Mouse (Mus musculus) C2C12 (cell line): ENCODE data around the gene Lsamp. TPM values are rescaled to one million over a fixed set of nuclear protein-coding genes. Genes with fewer than 3 reads are reported as not detected.

Experiments used
- H3K27me3 ChIP-seq: one replicate; pipeline ENCODE4 v1.6.1; 2011; ENCODE audit not compliant: control insufficient read depth, insufficient read depth, insufficient read length
- H3K36me3 ChIP-seq: one replicate; pipeline ENCODE4 v1.6.1; 2011; ENCODE audit not compliant: control insufficient read depth, insufficient read depth
- H3K4me3 ChIP-seq: one replicate; pipeline ENCODE4 v1.5.1; 2011; ENCODE audit warnings: mild to moderate bottlenecking, control low read depth; ENCODE audit not compliant: poor library complexity, insufficient read depth, severe bottlenecking
- H3K79me2 ChIP-seq: one replicate; pipeline ENCODE4 v1.6.1; 2011; ENCODE audit not compliant: control insufficient read depth, insufficient read depth
- H3K79me3 ChIP-seq: one replicate; pipeline ENCODE4 v1.6.1; 2011; ENCODE audit warnings: low read depth, control low read depth
- H3ac ChIP-seq: one replicate; pipeline ENCODE3; 2011; ENCODE audit warnings: low read depth; ENCODE audit not compliant: control insufficient read depth, insufficient read length
- CEBPB ChIP-seq: IDR thresholded peaks from one replicate; pipeline ENCODE4 v1.6.1; 2011; ENCODE audit warnings: low read depth, mild to moderate bottlenecking, control low read depth, moderate library complexity
- CTCF ChIP-seq: IDR thresholded peaks from one replicate; pipeline ENCODE4 v1.5.1; 2011; ENCODE audit not compliant: control insufficient read depth, insufficient read depth, insufficient read length
- MAX ChIP-seq: IDR thresholded peaks from one replicate; pipeline ENCODE4 v1.6.1; 2011; ENCODE audit warnings: mild to moderate bottlenecking, control low read depth
- MYOD1 ChIP-seq: IDR thresholded peaks from one replicate; pipeline ENCODE4 v1.6.1; 2011; ENCODE audit warnings: low read depth; ENCODE audit not compliant: control insufficient read depth, insufficient read length
- microRNA-seq: library from miRNA; unstranded; fragments of <30 nt; microRNA quantifications from one replicate; pipeline ENCODE4, GENCODE M21; 2019; ENCODE audit warnings: borderline microRNAs expressed
- polyA plus RNA-seq: library from polyadenylated mRNA; unstranded; fragments of >200 nt; fragmentation: generic; extraction: Trizol; gene quantifications from one replicate; pipeline ENCODE4 v1.2.1, GENCODE M21; 2012; ENCODE audit warnings: missing spikeins

Gene Lsamp
- polyA plus RNA-seq, 1 experiment = not detected

DNA sequence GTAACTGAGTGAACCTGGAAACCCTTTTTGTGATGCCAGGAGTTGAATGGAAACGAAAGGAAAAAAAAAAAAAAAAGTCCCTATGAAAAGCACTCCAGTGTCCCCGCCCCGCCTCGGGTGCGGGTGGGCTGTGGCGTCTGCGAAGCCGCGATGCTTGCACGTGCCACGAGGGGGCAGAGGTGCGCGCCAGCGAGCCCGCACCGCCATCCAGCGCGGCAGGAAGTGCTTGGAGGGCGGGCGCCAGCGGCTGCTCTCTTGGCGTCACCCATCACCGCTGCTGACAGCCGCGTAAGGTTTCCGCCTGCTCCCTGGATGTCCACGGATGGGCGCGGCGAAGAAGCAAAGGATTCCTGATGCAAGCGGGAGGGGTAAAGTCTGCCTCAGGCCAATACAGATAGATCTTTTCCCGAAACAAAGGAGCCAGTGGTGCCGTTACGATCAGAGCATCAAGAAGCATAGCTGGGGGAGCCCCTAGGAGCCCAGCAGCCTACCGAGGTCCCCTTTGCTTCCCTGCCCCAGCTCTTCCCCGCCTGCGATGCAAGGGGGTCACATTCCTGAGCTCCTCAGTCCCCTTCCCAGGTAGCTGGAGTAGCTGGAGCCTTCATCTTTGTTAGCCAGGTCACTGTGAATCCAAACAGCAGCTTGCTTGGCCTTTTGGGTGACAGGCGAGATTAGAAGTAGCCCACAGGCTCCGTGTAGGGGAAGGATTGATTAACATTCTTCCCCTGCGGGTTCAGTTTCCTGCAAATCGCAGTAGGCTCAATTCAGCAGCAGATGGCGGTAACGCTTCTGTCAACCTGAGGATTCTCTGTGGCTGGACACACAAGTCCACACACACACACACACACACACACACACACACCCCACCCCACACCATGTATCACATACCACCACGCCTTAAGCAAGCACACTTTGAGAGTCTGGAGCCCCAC, 2206.2 kb downstream of the Lsamp start:
- H3K4me3 ChIP-seq = peak overlapping the region; percentile 19
- H3ac ChIP-seq = peak overlapping the region; percentile 60
- no peaks in the 10 kb centered on the region for H3K27me3 ChIP-seq
- no peaks in the 10 kb centered on the region for H3K36me3 ChIP-seq
- H3K79me3 ChIP-seq = no peaks in the 10 kb centered on the region
- H3K79me2 ChIP-seq = no peaks in the 10 kb centered on the region
- peak; percentile 97 for TF ChIP-seq CTCF
- TF ChIP-seq MYOD1 = no peak
- peak; percentile 71 for TF ChIP-seq MAX
- TF ChIP-seq CEBPB = no peak

Small RNA genes within 50 kb of the gene (microRNA-seq; reads per million reads assigned to microRNA genes)
- gene Gm27887 = not detected
- not detected for gene Gm47276
